Mouse (Mus musculus): ENCODE results near the gene Prkn.

DNA sequence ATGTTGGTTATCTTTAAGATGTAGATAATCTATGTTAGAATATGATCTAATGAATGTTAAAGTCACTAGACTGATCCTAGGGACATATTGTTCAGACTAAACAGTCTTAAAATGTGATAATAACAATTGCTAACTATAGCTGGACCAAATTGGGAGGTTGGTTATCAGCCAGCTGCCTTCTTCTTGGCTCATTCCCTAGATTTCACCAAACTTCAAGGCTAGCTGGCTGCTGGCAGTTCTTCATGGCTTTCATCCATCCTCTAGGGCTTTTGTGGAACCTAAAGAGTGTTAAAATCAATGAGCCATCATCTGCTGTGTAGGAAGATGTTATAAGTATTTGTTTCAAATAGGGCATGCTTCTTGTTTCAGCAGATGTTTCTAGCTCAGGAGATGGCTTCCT is 431.7 kb downstream of the Prkn start:
- TF ChIP-seq CTCF (IDR thresholded peaks at IDR 0.05; ENCODE audit: insufficient read depth, low read length) (no peak), POLR2A (IDR thresholded peaks at IDR 0.05; ENCODE audit: borderline replicate concordance, extremely low read depth, low read depth, low read length) (no peak)

All from lung, adult 2 months (tissue).